Mouse (Mus musculus): ENCODE results near the gene Srm. TPM values are rescaled to one million over a fixed set of nuclear protein-coding genes. Genes with fewer than 3 reads are reported as not detected.

Gene Srm
- polyA plus RNA-seq (2012; ENCODE audit: insufficient read depth, insufficient read length, missing spikeins): 7.3 and 9.3 TPM in 2 replicates

GRCm38 (mm10) chr4:148591171-148591630, at the start of gene Srm:
TSS of gene Srm (plus strand) at chr4:148591503.
- Histone ChIP-seq H3K4me1 (ENCODE audit: control insufficient read depth, insufficient read depth, low read length) (peaks cover 13% of the 10 kb centered on the region), H3K4me3 (ENCODE audit: insufficient read depth, low read length) (peak within 1 kb of the TSS; percentile 76), H3K27ac (ENCODE audit: insufficient read depth, low read depth, low read length) (peak within 1 kb of the TSS; percentile 67)
- TF ChIP-seq POLR2A (IDR thresholded peaks at IDR 0.05; ENCODE audit: borderline replicate concordance, low read depth, low read length) (no peak), CTCF (IDR thresholded peaks at IDR 0.05; ENCODE audit: low read depth, low read length) (no peak)

DNA sequence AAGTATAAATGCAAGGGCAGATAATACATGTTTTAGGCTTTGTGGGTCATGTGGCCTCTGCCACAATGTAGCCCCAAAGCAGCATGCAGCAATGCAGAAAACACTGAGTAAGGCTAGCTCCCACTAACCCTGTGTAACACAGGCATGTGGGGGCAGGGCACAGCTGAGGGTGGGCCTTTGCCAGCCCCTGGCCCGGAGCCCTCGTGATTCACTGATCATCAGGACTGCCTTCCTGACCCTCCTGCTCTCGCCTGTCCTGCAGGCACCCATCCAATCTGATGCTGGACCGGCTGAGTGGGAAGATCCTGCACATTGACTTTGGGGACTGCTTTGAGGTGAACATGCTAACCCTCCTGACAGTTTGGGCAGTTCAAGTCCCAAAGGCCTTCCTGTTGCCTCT, 42.2 kb upstream of the Srm start:
- H3K4me1 ChIP-seq (ENCODE audit: control insufficient read depth, insufficient read depth, low read length): no peaks in the 10 kb centered on the region

GRCm38 (mm10) chr4:148557766-148558165, 33.5 kb upstream of the Srm start:
- no peak for TF ChIP-seq POLR2A (IDR thresholded peaks at IDR 0.05; ENCODE audit: borderline replicate concordance, low read depth, low read length)
- no peak for TF ChIP-seq CTCF (IDR thresholded peaks at IDR 0.05; ENCODE audit: low read depth, low read length)
- H3K4me3 ChIP-seq (ENCODE audit: insufficient read depth, low read length): peak overlapping the region; percentile 79
- peak overlapping the region; percentile 40; the same call in 1 of the 2 replicates for H3K27ac ChIP-seq (ENCODE audit: insufficient read depth, low read depth, low read length)
- H3K4me1 ChIP-seq (ENCODE audit: control insufficient read depth, insufficient read depth, low read length): peaks cover 7% of the 10 kb centered on the region; the same call in 1 of the 2 replicates

More for the DNA sequence above, 42.2 kb upstream of the Srm start:
- Histone ChIP-seq H3K27ac (ENCODE audit: insufficient read depth, low read depth, low read length) (no peak overlapping the region), H3K4me3 (ENCODE audit: insufficient read depth, low read length) (no peak overlapping the region)
- TF ChIP-seq POLR2A (IDR thresholded peaks at IDR 0.05; ENCODE audit: borderline replicate concordance, low read depth, low read length): no peak

GRCm38 (mm10) chr4:148558297-148559000, 32.9 kb upstream of the Srm start, which contains the start of gene Exosc10:
TSS of gene Exosc10 (plus strand) at chr4:148558429.
- no peak for TF ChIP-seq CTCF (IDR thresholded peaks at IDR 0.05; ENCODE audit: low read depth, low read length)
- no peak for TF ChIP-seq POLR2A (IDR thresholded peaks at IDR 0.05; ENCODE audit: borderline replicate concordance, low read depth, low read length)
- H3K27ac ChIP-seq (ENCODE audit: insufficient read depth, low read depth, low read length): peak within 1 kb of the TSS; percentile 70
- peak within 1 kb of the TSS; percentile 79 for H3K4me3 ChIP-seq (ENCODE audit: insufficient read depth, low read length)
- peaks cover 7% of the 10 kb centered on the region; the same call in 1 of the 2 replicates for H3K4me1 ChIP-seq (ENCODE audit: control insufficient read depth, insufficient read depth, low read length)

DNA sequence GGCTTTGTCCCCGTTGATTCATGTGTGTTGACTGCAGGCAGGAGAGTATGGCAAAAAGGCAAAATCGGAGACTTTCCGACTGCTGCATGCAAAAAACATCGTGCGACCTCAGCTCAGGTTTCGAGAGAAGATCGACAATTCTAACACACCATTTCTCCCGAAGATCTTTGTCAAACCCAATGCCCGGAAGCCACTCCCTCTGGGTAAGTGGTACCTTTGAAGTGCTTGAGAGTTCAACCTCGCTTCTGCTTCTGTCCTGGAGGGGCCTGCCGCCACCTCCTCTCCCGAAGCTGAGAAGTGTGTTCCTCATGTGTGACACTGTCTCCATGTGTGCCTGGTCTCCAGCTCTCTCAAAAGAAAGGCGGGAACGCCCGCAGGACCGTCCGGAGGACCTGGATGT, 28.6 kb upstream of the Srm start:
- Histone ChIP-seq H3K4me1 (ENCODE audit: control insufficient read depth, insufficient read depth, low read length) (peaks cover 7% of the 10 kb centered on the region; the same call in 1 of the 2 replicates), H3K4me3 (ENCODE audit: insufficient read depth, low read length) (no peak overlapping the region), H3K27ac (ENCODE audit: insufficient read depth, low read depth, low read length) (no peak overlapping the region)
- TF ChIP-seq CTCF (IDR thresholded peaks at IDR 0.05; ENCODE audit: low read depth, low read length): no peak

DNA sequence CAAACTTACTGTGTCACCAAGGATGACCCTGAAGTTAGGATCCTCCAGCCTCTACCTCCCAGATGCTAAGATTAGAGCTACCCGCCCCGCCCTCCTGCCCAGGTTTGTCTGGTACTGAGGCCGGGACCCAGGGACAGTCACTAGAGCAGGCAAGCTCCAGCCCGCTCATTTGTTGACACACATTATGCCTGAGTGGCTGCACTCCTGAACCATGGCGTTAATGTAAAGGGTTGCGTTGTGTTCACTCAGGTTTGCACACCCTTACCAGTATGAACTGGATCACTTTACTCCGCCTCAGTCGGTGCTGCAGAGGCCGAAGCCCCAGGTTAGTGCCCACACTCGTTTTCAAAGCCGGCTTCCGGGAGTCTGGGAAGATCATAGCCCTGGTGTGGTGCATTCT, 27.7 kb upstream of the Srm start:
- no peak overlapping the region for H3K4me3 ChIP-seq (ENCODE audit: insufficient read depth, low read length)
- no peak overlapping the region for H3K27ac ChIP-seq (ENCODE audit: insufficient read depth, low read depth, low read length)
- H3K4me1 ChIP-seq (ENCODE audit: control insufficient read depth, insufficient read depth, low read length): peaks cover 5% of the 10 kb centered on the region; the same call in 1 of the 2 replicates
- no peak for TF ChIP-seq CTCF (IDR thresholded peaks at IDR 0.05; ENCODE audit: low read depth, low read length)
- no peak for TF ChIP-seq POLR2A (IDR thresholded peaks at IDR 0.05; ENCODE audit: borderline replicate concordance, low read depth, low read length)

- no peak overlapping the region for H3K27ac ChIP-seq (ENCODE audit: insufficient read depth, low read depth, low read length)
- no peaks in the 10 kb centered on the region for H3K4me1 ChIP-seq (ENCODE audit: control insufficient read depth, insufficient read depth, low read length)
- no peak overlapping the region for H3K4me3 ChIP-seq (ENCODE audit: insufficient read depth, low read length)
- TF ChIP-seq POLR2A (IDR thresholded peaks at IDR 0.05; ENCODE audit: borderline replicate concordance, low read depth, low read length) (no peak), CTCF (IDR thresholded peaks at IDR 0.05; ENCODE audit: low read depth, low read length) (no peak)
These were observed 21.2 kb upstream of the Srm start for GRCm38 (mm10) chr4:148570138-148570537.

DNA sequence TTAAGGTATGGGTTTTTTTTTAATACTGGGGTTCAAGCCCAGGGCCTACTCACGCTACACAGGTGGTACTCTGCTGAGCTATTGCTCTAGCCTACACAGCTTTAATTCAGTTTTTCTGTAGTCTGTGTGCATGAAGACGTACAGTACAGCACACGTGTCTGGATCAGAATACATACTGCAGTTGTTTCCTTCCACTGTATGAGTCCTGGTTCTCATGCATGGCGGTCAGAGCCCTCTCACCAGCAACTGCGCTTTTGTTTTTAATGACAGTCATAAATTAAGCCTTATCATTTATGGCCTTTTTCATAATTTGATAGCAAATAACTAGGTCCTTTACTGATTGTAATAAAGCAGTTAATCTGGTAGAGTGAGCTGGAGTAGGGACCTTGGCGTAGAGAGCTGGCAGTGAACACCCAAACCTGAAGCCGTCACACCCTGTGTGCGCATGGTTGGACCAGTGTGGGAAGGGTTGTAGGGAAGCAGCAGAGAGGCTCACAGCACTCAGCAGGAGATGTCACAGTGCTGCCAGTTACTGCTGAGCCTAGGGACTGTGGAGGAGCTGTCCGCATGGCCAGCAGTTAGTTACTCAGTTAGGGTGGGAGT, 20.5 kb upstream of the Srm start:
- Histone ChIP-seq H3K4me3 (ENCODE audit: insufficient read depth, low read length) (no peak overlapping the region), H3K4me1 (ENCODE audit: control insufficient read depth, insufficient read depth, low read length) (no peaks in the 10 kb centered on the region), H3K27ac (ENCODE audit: insufficient read depth, low read depth, low read length) (no peak overlapping the region)
- no peak for TF ChIP-seq POLR2A (IDR thresholded peaks at IDR 0.05; ENCODE audit: borderline replicate concordance, low read depth, low read length)
- TF ChIP-seq CTCF (IDR thresholded peaks at IDR 0.05; ENCODE audit: low read depth, low read length): no peak

DNA sequence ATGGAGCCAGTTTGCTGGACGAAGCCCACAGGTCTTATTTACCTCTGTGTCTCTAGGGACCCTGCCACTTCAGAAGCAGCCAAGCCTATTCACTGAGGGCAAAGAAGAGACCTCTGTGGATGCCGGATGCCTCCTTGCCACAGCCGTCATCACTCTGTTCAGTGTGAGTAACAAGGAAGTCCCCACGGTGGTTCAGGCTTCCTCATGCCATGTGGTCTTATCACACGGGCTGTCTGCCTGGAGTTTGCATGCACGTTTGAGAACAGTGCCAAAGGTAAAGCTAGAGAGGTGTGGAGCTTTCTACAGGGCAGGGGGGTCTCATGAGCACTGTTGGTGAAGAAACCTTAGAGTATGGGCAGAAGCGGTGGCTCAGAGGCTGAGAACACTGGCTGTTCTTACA, 18.1 kb upstream of the Srm start:
- Histone ChIP-seq H3K4me1 (ENCODE audit: control insufficient read depth, insufficient read depth, low read length) (no peaks in the 10 kb centered on the region), H3K27ac (ENCODE audit: insufficient read depth, low read depth, low read length) (no peak overlapping the region), H3K4me3 (ENCODE audit: insufficient read depth, low read length) (no peak overlapping the region)
- TF ChIP-seq CTCF (IDR thresholded peaks at IDR 0.05; ENCODE audit: low read depth, low read length): no peak
- TF ChIP-seq POLR2A (IDR thresholded peaks at IDR 0.05; ENCODE audit: borderline replicate concordance, low read depth, low read length): no peak

DNA sequence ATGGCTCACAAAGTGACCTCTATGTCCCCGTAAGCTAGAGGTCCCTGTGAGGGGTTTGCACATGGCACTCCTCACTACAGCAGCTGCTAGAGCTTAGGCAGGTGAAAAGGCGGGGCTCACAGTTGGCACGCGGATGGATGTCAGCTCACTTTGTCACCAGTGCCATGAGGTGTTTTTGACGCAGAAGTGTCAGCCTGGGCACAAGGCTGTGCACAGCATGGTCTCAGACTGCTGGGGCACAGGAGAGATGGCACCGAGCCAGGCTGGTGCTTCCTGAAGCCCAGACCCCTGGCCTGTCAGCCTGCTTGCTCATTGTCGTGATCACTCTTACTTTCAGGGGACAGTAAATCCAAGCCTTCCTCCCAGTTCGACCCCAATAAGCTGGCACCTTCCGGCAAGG, 10.5 kb upstream of the Srm start:
- H3K4me1 ChIP-seq (ENCODE audit: control insufficient read depth, insufficient read depth, low read length): peaks cover 5% of the 10 kb centered on the region
- no peak overlapping the region for H3K4me3 ChIP-seq (ENCODE audit: insufficient read depth, low read length)
- no peak overlapping the region for H3K27ac ChIP-seq (ENCODE audit: insufficient read depth, low read depth, low read length)
- no peak for TF ChIP-seq POLR2A (IDR thresholded peaks at IDR 0.05; ENCODE audit: borderline replicate concordance, low read depth, low read length)
- TF ChIP-seq CTCF (IDR thresholded peaks at IDR 0.05; ENCODE audit: low read depth, low read length): no peak

Measured in bone marrow macrophage, adult 2 months (primary cell).